Mouse (Mus musculus) CH12.LX (cell line): Measurements from ENCODE around the gene Rbm47. TPM values are rescaled to one million over a fixed set of nuclear protein-coding genes. Genes with fewer than 3 reads are reported as not detected.
"Not testable (repeated sequence)": the region's sequence is repeated elsewhere in the genome, so short reads cannot be mapped to it uniquely, and the experiment has no call there.

Source experiments
- DNase-seq: peaks from one replicate; pipeline ENCODE4 v3.0.0-alpha.2; 2013; ENCODE audit errors: extremely low read depth
- H3K27ac ChIP-seq: 2 replicates; pipeline ENCODE4 v1.5.1; 2012; ENCODE audit warnings: low read depth, mild to moderate bottlenecking, control low read depth, moderate library complexity; ENCODE audit not compliant: insufficient read depth
- H3K27me3 ChIP-seq: replicated peaks from 2 replicates; pipeline ENCODE3; 2012; ENCODE audit warnings: inconsistent platforms
- H3K36me3 ChIP-seq, 2 experiments: replicated peaks in 1 of 2; 2 replicates each; pipeline versions ENCODE3 to v1.6.1; 2012; ENCODE audit warnings: inconsistent platforms in 1 of 2, low read length in 1 of 2, mild to moderate bottlenecking in 1 of 2, mixed read lengths in 1 of 2, moderate library complexity in 1 of 2; ENCODE audit not compliant: control insufficient read depth in 1 of 2, insufficient read depth in 1 of 2
- H3K4me1 ChIP-seq, 2 experiments: 2 replicates each; pipeline ENCODE4 v1.6.1; 2012; ENCODE audit warnings: inconsistent platforms in 1 of 2, moderate library complexity in 1 of 2; ENCODE audit not compliant: insufficient read depth in 2 of 2, control insufficient read depth in 1 of 2
- H3K4me2 ChIP-seq: 2 replicates; pipeline ENCODE4 v1.6.1; 2012; ENCODE audit warnings: low read depth, mild to moderate bottlenecking, control low read depth; ENCODE audit not compliant: poor library complexity, insufficient read depth, severe bottlenecking
- H3K4me3 ChIP-seq, 3 experiments: fragments of 150-350 bp in 1 of 3; sonication (generic) in 1 of 3; replicated peaks in 1 of 3; 2 replicates each; pipeline versions ENCODE3 to v1.5.1; 2011 to 2012; ENCODE audit warnings: low read depth in 2 of 3, low read length in 2 of 3, mild to moderate bottlenecking in 2 of 3, moderate library complexity in 2 of 3, control low read depth in 1 of 3, improper control_type of control experiment in 1 of 3, inconsistent platforms in 1 of 3, mixed read lengths in 1 of 3; ENCODE audit not compliant: poor library complexity in 1 of 3
- H3K79me2 ChIP-seq: replicated peaks from 2 replicates; pipeline ENCODE4 v1.6.1; 2012; ENCODE audit warnings: mild to moderate bottlenecking, moderate library complexity; ENCODE audit not compliant: control insufficient read depth, poor library complexity, insufficient read depth, severe bottlenecking; ENCODE audit errors: extremely low read depth
- H3K9ac ChIP-seq: 2 replicates; pipeline ENCODE4 v1.6.1; 2012; ENCODE audit warnings: low read depth, mild to moderate bottlenecking, control low read depth, moderate library complexity; ENCODE audit not compliant: insufficient read depth
- H3K9me3 ChIP-seq: replicated peaks from 2 replicates; pipeline ENCODE3; 2012; ENCODE audit warnings: low read length, inconsistent platforms, mixed read lengths
- BHLHE40 ChIP-seq: IDR thresholded peaks from 2 replicates; pipeline ENCODE4 v1.6.1; 2011; ENCODE audit warnings: mild to moderate bottlenecking, low read depth, low read length, improper control_type of control experiment
- ETS1 ChIP-seq: conservative IDR thresholded peaks from 2 replicates; pipeline ENCODE4 v1.6.1; 2012; ENCODE audit warnings: low read depth, mild to moderate bottlenecking, inconsistent platforms, low read length, improper control_type of control experiment, moderate library complexity
- GABPA ChIP-seq: IDR thresholded peaks from 2 replicates; pipeline ENCODE4 v1.6.1; 2012; ENCODE audit warnings: low read depth, low read length, improper control_type of control experiment, inconsistent platforms; ENCODE audit not compliant: insufficient replicate concordance
- IRF4 ChIP-seq: IDR thresholded peaks from 2 replicates; pipeline ENCODE4 v1.6.1; 2014; ENCODE audit warnings: low read depth, mild to moderate bottlenecking, inconsistent platforms, low read length, improper control_type of control experiment
- JUN ChIP-seq: IDR thresholded peaks from 2 replicates; pipeline ENCODE4 v1.6.1; 2011; ENCODE audit warnings: low read depth, mild to moderate bottlenecking, low read length, improper control_type of control experiment, moderate library complexity; ENCODE audit not compliant: insufficient read depth
- JUND ChIP-seq: conservative IDR thresholded peaks from 2 replicates; pipeline ENCODE4 v1.6.1; 2011; ENCODE audit warnings: low read depth, low read length, improper control_type of control experiment
- KAT2A ChIP-seq: IDR thresholded peaks from 2 replicates; pipeline ENCODE4 v1.6.1; 2012; ENCODE audit warnings: low read length, improper control_type of control experiment, inconsistent platforms; ENCODE audit not compliant: insufficient replicate concordance
- MAX ChIP-seq: IDR thresholded peaks from 2 replicates; pipeline ENCODE4 v1.6.1; 2011; ENCODE audit warnings: low read length, improper control_type of control experiment
- MXI1 ChIP-seq: IDR thresholded peaks from 2 replicates; pipeline ENCODE4 v1.6.1; 2011; ENCODE audit warnings: mild to moderate bottlenecking, low read depth, low read length, improper control_type of control experiment
- MYC ChIP-seq: IDR thresholded peaks from 2 replicates; pipeline ENCODE4 v1.6.1; 2011; ENCODE audit warnings: low read depth, mild to moderate bottlenecking, improper control_type of control experiment, low read length
- NRF1 ChIP-seq: IDR thresholded peaks from 2 replicates; pipeline ENCODE4 v1.6.1; 2014; ENCODE audit warnings: low read depth, mild to moderate bottlenecking, inconsistent platforms, low read length, improper control_type of control experiment, moderate library complexity
- POLR2A ChIP-seq: IDR thresholded peaks from 2 replicates; pipeline ENCODE4 v1.6.1; 2011; ENCODE audit warnings: low read depth, mild to moderate bottlenecking, improper control_type of control experiment, low read length
- SIN3A ChIP-seq: IDR thresholded peaks from 2 replicates; pipeline ENCODE4 v1.6.1; 2012; ENCODE audit warnings: low read length, improper control_type of control experiment, inconsistent platforms
- USF1 ChIP-seq: IDR thresholded peaks from 2 replicates; pipeline ENCODE4 v1.6.1; 2014; ENCODE audit warnings: low read depth, mild to moderate bottlenecking, inconsistent platforms, low read length, improper control_type of control experiment
- dilution Hi-C: fragments of 300-500 bp; cut with MboI; formaldehyde crosslinking; loops from 2 replicates; pipeline ENCODE4 v1.14.3; 2020; ENCODE audit warnings: low sequenced_read_pairs; ENCODE audit not compliant: extremely low pct_unique_long_range_greater_than_20kb, extremely low pct_ligation_motif_present
- in situ Hi-C: fragments of 300-500 bp; cut with MboI; formaldehyde crosslinking; loops from 3 replicates; pipeline ENCODE4 v1.14.3; 2019; ENCODE audit warnings: low sequenced_read_pairs, low pct_ligation_motif_present, low pct_unique_long_range_greater_than_20kb, mixed read lengths
- polyA plus RNA-seq: library from polyadenylated mRNA; unstranded; fragments of >175 nt; gene quantifications from 2 replicates; pipeline ENCODE4 v1.2.1, GENCODE M21; 2012; ENCODE audit warnings: low read depth; ENCODE audit not compliant: insufficient read length
- total RNA-seq, 2 experiments: library from RNA; depleted of rRNA; stranded (reverse); fragments of 300-350 nt in 1 of 2; fragments of >200 nt in 1 of 2; gene quantifications; 2 replicates each; pipeline ENCODE4 v1.2.3; 2012 to 2014

The Rbm47 gene
- total and polyA plus RNA-seq, 3 experiments: 0.08 to 9.2 (median 1.1) TPM

DNA sequence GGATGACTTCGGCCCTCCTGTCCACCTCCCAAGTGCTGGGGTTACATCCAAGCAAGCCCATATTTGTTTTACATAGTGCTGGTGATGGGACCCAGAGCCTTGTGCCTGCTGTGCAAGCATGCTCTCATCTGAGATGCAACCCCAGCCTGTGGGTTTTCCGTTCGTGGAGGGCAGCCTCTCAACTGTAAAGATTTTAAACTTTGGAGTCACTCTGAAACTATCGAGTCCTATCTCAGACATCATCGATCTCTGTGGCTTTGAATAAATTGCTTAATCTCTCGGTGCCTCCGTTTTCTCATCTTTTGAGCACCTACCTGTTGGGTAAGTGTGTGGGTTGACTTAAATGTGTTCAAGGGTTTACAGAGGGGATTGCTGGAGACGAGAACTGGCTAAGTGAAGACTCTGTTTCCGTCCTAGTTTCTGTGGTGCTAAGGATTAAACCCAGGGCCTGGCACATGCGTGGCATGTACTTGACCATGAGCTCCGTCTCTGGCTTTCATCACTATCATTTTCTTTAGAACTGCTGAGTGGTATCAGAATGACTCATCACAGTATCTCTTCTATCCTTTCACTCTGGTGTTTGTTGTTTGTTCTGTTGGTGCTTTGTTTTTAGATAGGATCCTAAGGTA is 20.4 kb upstream of the Rbm47 start:
- no peaks in the 10 kb centered on the region for H3K79me2 ChIP-seq
- no peaks in the 10 kb centered on the region for H3K9me3 ChIP-seq
- H3K4me2 ChIP-seq: peak overlapping the region; percentile 4; the same call in 1 of the 2 replicates
- peaks cover 3 to 7% of the 10 kb centered on the region in 2 experiments; a peak in 2 of 4 replicates for H3K4me1 ChIP-seq
- H3K9ac ChIP-seq: no peak overlapping the region
- in situ Hi-C loops (no loop called here), dilution Hi-C loops (no loop called here)
- TF ChIP-seq JUND: peak; percentile 91
- TF ChIP-seq MYC: 0 out of 2 replicates have a peak, but pooled peaks have one; percentile 21
- TF ChIP-seq NRF1: peak; percentile 70
- peak; percentile 67 for TF ChIP-seq JUN
- peak; percentile 87 for TF ChIP-seq IRF4
- TF ChIP-seq BHLHE40: peak; percentile 49
- no peak for TF ChIP-seq ETS1
- TF ChIP-seq KAT2A: no peak
- TF ChIP-seq SIN3A: no peak
- no peaks in the 10 kb centered on the region for H3K27me3 ChIP-seq
- H3K27ac ChIP-seq: no peak overlapping the region
- no peak overlapping the region for H3K4me3 ChIP-seq
- no peak for DNase-seq
- H3K36me3 ChIP-seq: no peaks in the 10 kb centered on the region

GRCm38 (mm10) chr5:66191185-66191503 is 18.2 kb upstream of the Rbm47 start:
- no peaks in the 10 kb centered on the region for H3K79me2 ChIP-seq
- dilution Hi-C loops (no loop called here), in situ Hi-C loops (no loop called here)
- no peaks in the 10 kb centered on the region for H3K27me3 ChIP-seq
- no peak overlapping the region for H3K4me2 ChIP-seq
- no peak overlapping the region for H3K4me3 ChIP-seq
- no peaks in the 10 kb centered on the region for H3K36me3 ChIP-seq
- TF ChIP-seq MAX (no peak), GABPA (no peak), POLR2A (no peak), ETS1 (no peak)
- H3K4me1 ChIP-seq: peaks cover 3 to 7% of the 10 kb centered on the region in 2 experiments; a peak in 2 of 4 replicates
- H3K27ac ChIP-seq: no peak overlapping the region
- no peak overlapping the region for H3K9ac ChIP-seq
- H3K9me3 ChIP-seq: no peaks in the 10 kb centered on the region
- no peak for DNase-seq

- Histone ChIP-seq H3K4me3 (no peak overlapping the region), H3K9ac (no peak overlapping the region), H3K4me1 (peaks cover 3 to 7% of the 10 kb centered on the region in 2 experiments; a peak in 2 of 4 replicates), H3K36me3 (no peaks in the 10 kb centered on the region), H3K9me3 (no peaks in the 10 kb centered on the region), H3K27ac (no peak overlapping the region), H3K79me2 (no peaks in the 10 kb centered on the region), H3K4me2 (no peak overlapping the region), H3K27me3 (no peaks in the 10 kb centered on the region)
- dilution Hi-C loops: no loop called here
- DNase-seq: no peak
- in situ Hi-C loops: no loop called here
- TF ChIP-seq USF1 (peak; percentile 12; the same call in 1 of the 2 replicates), MXI1 (no peak)
These were observed 17.7 kb upstream of the Rbm47 start for GRCm38 (mm10) chr5:66190481-66191184.

GRCm38 (mm10) chr5:66188591-66188990 is 15.7 kb upstream of the Rbm47 start:
- dilution Hi-C loops, H3K9me3 ChIP-seq, H3K27ac ChIP-seq, in situ Hi-C loops, H3K4me1 ChIP-seq, DNase-seq, H3K36me3 ChIP-seq, H3K4me3 ChIP-seq, H3K27me3 ChIP-seq, H3K79me2 ChIP-seq, H3K4me2 ChIP-seq, H3K9ac ChIP-seq: not testable (repeated sequence)
